Mouse (Mus musculus): ENCODE results near the gene Traf3. TPM values are rescaled to one million over a fixed set of nuclear protein-coding genes. Genes with fewer than 3 reads are reported as not detected.

Gene Traf3
- polyA plus RNA-seq, 1 experiment from 2014 or later = 5.6 TPM

GRCm38 (mm10) chr12:111218867-111219266, 52.7 kb downstream of the Traf3 start:
- Histone ChIP-seq H3K4me2 (no peak overlapping the region), H3K9ac (no peak overlapping the region), H3K9me3 (replicated peaks) (0 out of 2 replicates have a peak, but pooled peaks cover 10% of the 10 kb centered on the region), H3K4me1 (no peaks in the 10 kb centered on the region), H3K4me3 (no peak overlapping the region), H3K36me3 (peaks cover 33% of the 10 kb centered on the region), H3K27me3 (replicated peaks) (no peaks in the 10 kb centered on the region), H3K27ac (no peak overlapping the region)
- 86% methylated on average over 6 of the region's 6 CpGs for WGBS (ENCODE audit: insufficient replicate concordance)
- no peak for ATAC-seq

GRCm38 (mm10) chr12:111225197-111225780, 59.1 kb downstream of the Traf3 start:
- no peak overlapping the region for H3K4me2 ChIP-seq
- ATAC-seq = no peak
- H3K36me3 ChIP-seq = peaks cover 40% of the 10 kb centered on the region
- 0 out of 2 replicates have a peak, but pooled peaks cover 10% of the 10 kb centered on the region for H3K9me3 ChIP-seq (replicated peaks)
- 71% methylated on average over 10 of the region's 10 CpGs for WGBS (ENCODE audit: insufficient replicate concordance)
- no peak overlapping the region for H3K27ac ChIP-seq
- no peak overlapping the region for H3K9ac ChIP-seq
- H3K4me1 ChIP-seq = 0 out of 2 replicates have a peak, but pooled peaks cover 3% of the 10 kb centered on the region
- no peaks in the 10 kb centered on the region for H3K27me3 ChIP-seq (replicated peaks)
- no peak overlapping the region for H3K4me3 ChIP-seq

- Histone ChIP-seq H3K9ac (no peak overlapping the region), H3K4me3 (no peak overlapping the region), H3K36me3 (peaks cover 18% of the 10 kb centered on the region), H3K9me3 (replicated peaks) (0 out of 2 replicates have a peak, but pooled peaks cover 2% of the 10 kb centered on the region), H3K4me1 (0 out of 2 replicates have a peak, but pooled peaks cover 3% of the 10 kb centered on the region), H3K4me2 (no peak overlapping the region), H3K27ac (no peak overlapping the region), H3K27me3 (replicated peaks) (no peaks in the 10 kb centered on the region)
- 54% methylated on average over 4 of the region's 4 CpGs for WGBS (ENCODE audit: insufficient replicate concordance)
- ATAC-seq = no peak
Measured at GRCm38 (mm10) chr12:111227410-111227809, 61.2 kb downstream of the Traf3 start.

- ATAC-seq = no peak
Measured at GRCm38 (mm10) chr12:111228488-111228887, 62.3 kb downstream of the Traf3 start.

GRCm38 (mm10) chr12:111230793-111231192, 64.6 kb downstream of the Traf3 start:
- H3K27ac ChIP-seq = no peak overlapping the region
- H3K36me3 ChIP-seq = 0 out of 2 replicates have a peak, but pooled peaks cover 7% of the 10 kb centered on the region
- peaks cover 12% of the 10 kb centered on the region; the same call in 1 of the 2 replicates for H3K4me1 ChIP-seq
- no peak overlapping the region for H3K4me3 ChIP-seq
- H3K9ac ChIP-seq = no peak overlapping the region
- no peak overlapping the region for H3K4me2 ChIP-seq
- no peak for ATAC-seq
- H3K9me3 ChIP-seq (replicated peaks) = no peaks in the 10 kb centered on the region
- WGBS (ENCODE audit: insufficient replicate concordance) = 73% methylated on average over 2 of the region's 2 CpGs
- H3K27me3 ChIP-seq (replicated peaks) = no peaks in the 10 kb centered on the region

More at GRCm38 (mm10) chr12:111228488-111228887, 62.3 kb downstream of the Traf3 start:
- no peaks in the 10 kb centered on the region for H3K9me3 ChIP-seq (replicated peaks)
- no peak overlapping the region for H3K4me3 ChIP-seq
- WGBS (ENCODE audit: insufficient replicate concordance) = 89% methylated on average over 5 of the region's 5 CpGs
- H3K27ac ChIP-seq = no peak overlapping the region
- H3K4me1 ChIP-seq = 0 out of 2 replicates have a peak, but pooled peaks cover 4% of the 10 kb centered on the region
- peaks cover 11% of the 10 kb centered on the region; the same call in 1 of the 2 replicates for H3K36me3 ChIP-seq
- H3K27me3 ChIP-seq (replicated peaks) = no peaks in the 10 kb centered on the region
- no peak overlapping the region for H3K4me2 ChIP-seq
- no peak overlapping the region for H3K9ac ChIP-seq

GRCm38 (mm10) chr12:111233798-111234197, 67.6 kb downstream of the Traf3 start:
- Histone ChIP-seq H3K9me3 (replicated peaks) (no peaks in the 10 kb centered on the region), H3K4me2 (no peak overlapping the region), H3K27me3 (replicated peaks) (no peaks in the 10 kb centered on the region), H3K4me3 (no peak overlapping the region), H3K4me1 (peaks cover 9% of the 10 kb centered on the region; the same call in 1 of the 2 replicates), H3K9ac (no peak overlapping the region), H3K27ac (no peak overlapping the region), H3K36me3 (peaks cover 15% of the 10 kb centered on the region)
- WGBS (ENCODE audit: insufficient replicate concordance) = 75% methylated on average over 4 of the region's 4 CpGs
- no peak for ATAC-seq

GRCm38 (mm10) chr12:111234383-111234782, 68.2 kb downstream of the Traf3 start:
- 83% methylated on average over 9 of the region's 9 CpGs for WGBS (ENCODE audit: insufficient replicate concordance)
- no peaks in the 10 kb centered on the region for H3K27me3 ChIP-seq (replicated peaks)
- no peak overlapping the region for H3K9ac ChIP-seq
- H3K4me3 ChIP-seq = no peak overlapping the region
- H3K36me3 ChIP-seq = peaks cover 18% of the 10 kb centered on the region
- H3K27ac ChIP-seq = no peak overlapping the region
- no peak for ATAC-seq
- H3K4me2 ChIP-seq = no peak overlapping the region
- H3K9me3 ChIP-seq (replicated peaks) = no peaks in the 10 kb centered on the region
- H3K4me1 ChIP-seq = peaks cover 9% of the 10 kb centered on the region; the same call in 1 of the 2 replicates

GRCm38 (mm10) chr12:111235631-111236030, 69.5 kb downstream of the Traf3 start:
- WGBS (ENCODE audit: insufficient replicate concordance) = 80% methylated on average over 6 of the region's 6 CpGs
- H3K4me3 ChIP-seq = no peak overlapping the region

GRCm38 (mm10) chr12:111237611-111238188, 71.5 kb downstream of the Traf3 start:
- no peak overlapping the region for H3K4me3 ChIP-seq
- H3K36me3 ChIP-seq = peaks cover 23% of the 10 kb centered on the region
- no peak for ATAC-seq
- no peaks in the 10 kb centered on the region for H3K9me3 ChIP-seq (replicated peaks)
- no peaks in the 10 kb centered on the region for H3K27me3 ChIP-seq (replicated peaks)
- 90% methylated on average over 16 of the region's 16 CpGs for WGBS (ENCODE audit: insufficient replicate concordance)
- no peak overlapping the region for H3K9ac ChIP-seq
- no peak overlapping the region for H3K4me2 ChIP-seq
- H3K4me1 ChIP-seq = peaks cover 9% of the 10 kb centered on the region; the same call in 1 of the 2 replicates
- no peak overlapping the region for H3K27ac ChIP-seq

More at GRCm38 (mm10) chr12:111235631-111236030, 69.5 kb downstream of the Traf3 start:
- Histone ChIP-seq H3K36me3 (peaks cover 18% of the 10 kb centered on the region), H3K27ac (no peak overlapping the region), H3K4me2 (no peak overlapping the region), H3K4me1 (peaks cover 9% of the 10 kb centered on the region; the same call in 1 of the 2 replicates), H3K27me3 (replicated peaks) (no peaks in the 10 kb centered on the region), H3K9ac (no peak overlapping the region), H3K9me3 (replicated peaks) (no peaks in the 10 kb centered on the region)
- no peak for ATAC-seq

GRCm38 (mm10) chr12:111238345-111238744, 72.2 kb downstream of the Traf3 start:
- no peaks in the 10 kb centered on the region for H3K9me3 ChIP-seq (replicated peaks)
- no peak overlapping the region for H3K27ac ChIP-seq
- peaks cover 9% of the 10 kb centered on the region; the same call in 1 of the 2 replicates for H3K4me1 ChIP-seq
- H3K4me2 ChIP-seq = no peak overlapping the region
- no peak overlapping the region for H3K4me3 ChIP-seq
- no peak for ATAC-seq
- H3K36me3 ChIP-seq = peaks cover 29% of the 10 kb centered on the region
- 75% methylated on average over 5 of the region's 5 CpGs for WGBS (ENCODE audit: insufficient replicate concordance)
- H3K9ac ChIP-seq = no peak overlapping the region
- no peaks in the 10 kb centered on the region for H3K27me3 ChIP-seq (replicated peaks)

- WGBS (ENCODE audit: insufficient replicate concordance) = 66% methylated on average over 4 of the region's 4 CpGs
- no peak overlapping the region for H3K4me2 ChIP-seq
- H3K4me1 ChIP-seq = peaks cover 6% of the 10 kb centered on the region; the same call in 1 of the 2 replicates
- H3K27ac ChIP-seq = no peak overlapping the region
- H3K4me3 ChIP-seq = no peak overlapping the region
- no peak for ATAC-seq
- H3K36me3 ChIP-seq = peaks cover 30% of the 10 kb centered on the region
- no peaks in the 10 kb centered on the region for H3K9me3 ChIP-seq (replicated peaks)
- no peak overlapping the region for H3K9ac ChIP-seq
- H3K27me3 ChIP-seq (replicated peaks) = no peaks in the 10 kb centered on the region
Measured at GRCm38 (mm10) chr12:111238778-111239177, 72.6 kb downstream of the Traf3 start.

GRCm38 (mm10) chr12:111239930-111240329, 73.8 kb downstream of the Traf3 start:
- H3K36me3 ChIP-seq = peaks cover 30% of the 10 kb centered on the region
- H3K27ac ChIP-seq = no peak overlapping the region
- no peak overlapping the region for H3K4me2 ChIP-seq
- H3K27me3 ChIP-seq (replicated peaks) = no peaks in the 10 kb centered on the region
- H3K9ac ChIP-seq = no peak overlapping the region
- no peaks in the 10 kb centered on the region for H3K9me3 ChIP-seq (replicated peaks)
- WGBS (ENCODE audit: insufficient replicate concordance) = 73% methylated on average over 10 of the region's 10 CpGs
- H3K4me1 ChIP-seq = 0 out of 2 replicates have a peak, but pooled peaks cover 3% of the 10 kb centered on the region
- ATAC-seq = no peak
- H3K4me3 ChIP-seq = no peak overlapping the region
